Mouse (Mus musculus) liver, adult 2 months (tissue): ENCODE data around the gene Tmie. TPM values are rescaled to one million over a fixed set of nuclear protein-coding genes. Genes with fewer than 3 reads are reported as not detected.

Experiments used
- DNase-seq: peaks from one replicate; pipeline ENCODE4 v3.0.0-alpha.2; 2011; ENCODE audit warnings: low read depth, low spot score; ENCODE audit errors: extremely low read depth
- H3K27ac ChIP-seq: fragments of 200-500 bp; replicated peaks from 2 replicates; pipeline ENCODE4 v1.5.1; 2012; ENCODE audit warnings: low read depth, mild to moderate bottlenecking, control low read depth, inconsistent platforms, low read length; ENCODE audit not compliant: insufficient read depth
- H3K27me3 ChIP-seq: fragments of 200-500 bp; 2 replicates; pipeline ENCODE4 v1.6.1; 2012; ENCODE audit warnings: mild to moderate bottlenecking, moderate library complexity, low read length, inconsistent platforms; ENCODE audit not compliant: control insufficient read depth, insufficient read depth
- H3K36me3 ChIP-seq: fragments of 200-500 bp; 2 replicates; pipeline ENCODE4 v1.6.1; 2012; ENCODE audit warnings: low read length, inconsistent platforms; ENCODE audit not compliant: control insufficient read depth, insufficient read depth
- H3K4me1 ChIP-seq: fragments of 200-500 bp; 2 replicates; pipeline ENCODE4 v1.6.1; 2011; ENCODE audit warnings: low read length; ENCODE audit not compliant: control insufficient read depth, insufficient read depth
- H3K4me3 ChIP-seq: fragments of 200-500 bp; 2 replicates; pipeline ENCODE4 v1.5.1; 2011; ENCODE audit warnings: low read depth, mild to moderate bottlenecking, control low read depth, low read length, moderate library complexity; ENCODE audit not compliant: insufficient read depth
- H3K79me2 ChIP-seq: fragments of 200-500 bp; 2 replicates; pipeline ENCODE4 v1.6.1; 2012; ENCODE audit warnings: inconsistent platforms, mild to moderate bottlenecking, low read length, moderate library complexity; ENCODE audit not compliant: control insufficient read depth, insufficient read depth
- H3K9ac ChIP-seq: fragments of 200-500 bp; 2 replicates; pipeline ENCODE4 v1.6.1; 2012; ENCODE audit warnings: low read depth, mild to moderate bottlenecking, control low read depth, inconsistent platforms, low read length
- CTCF ChIP-seq: fragments of 200-500 bp; IDR thresholded peaks from 2 replicates; pipeline ENCODE4 v1.5.1; 2011; ENCODE audit warnings: low read depth, low read length, control low read depth
- POLR2A ChIP-seq: fragments of 200-500 bp; IDR thresholded peaks from 2 replicates; pipeline ENCODE4 v1.6.1; 2011; ENCODE audit warnings: low read length, control low read depth; ENCODE audit not compliant: insufficient read depth; ENCODE audit errors: extremely low read depth
- WGBS: fragments of 180-500 bp; shearing (Covaris S2); methylation state at CpG from one replicate; pipeline ENCODE4 v1.1.7; 2018; 5-methylcytosine and 5-hydroxymethylcytosine counted together
- polyA plus RNA-seq: library from polyadenylated mRNA; depleted of rRNA; stranded (reverse); fragments of >200 nt; gene quantifications from 2 replicates; pipeline ENCODE4 v1.2.3, GENCODE M21; 2012
- total RNA-seq: library from RNA; depleted of rRNA; stranded (reverse); fragments of >200 nt; gene quantifications from 2 replicates; pipeline ENCODE4 v1.2.3, GENCODE M21; 2014

Gene Tmie
- total and polyA plus RNA-seq, 2 experiments, result 5.5 to 13.1 TPM

DNA sequence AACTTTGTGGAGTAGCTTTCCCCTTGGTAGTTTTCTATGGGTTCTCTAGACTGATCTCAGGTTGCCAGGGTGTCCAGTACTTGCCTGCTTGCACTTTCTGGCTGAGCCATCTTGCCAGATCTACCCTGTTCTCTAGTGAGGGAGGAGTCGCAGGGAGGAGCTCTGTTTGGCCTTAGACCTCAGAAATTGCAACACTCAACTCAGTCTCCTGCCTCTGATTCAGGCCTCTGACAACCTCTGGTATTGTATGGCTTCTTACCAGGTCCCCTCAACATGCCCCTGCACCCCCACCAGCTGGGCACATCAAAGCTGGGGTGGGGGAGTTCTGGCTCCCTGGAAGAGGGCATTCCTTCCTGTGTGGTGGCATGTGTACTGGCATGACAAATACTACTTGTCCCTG is 2.6 kb downstream of the Tmie start:
- TF ChIP-seq POLR2A (0 out of 2 replicates have a peak, but pooled peaks have one; percentile 8), CTCF (no peak)
- Histone ChIP-seq H3K27ac (peak overlapping the region; percentile 88), H3K4me3 (no peak overlapping the region), H3K36me3 (no peaks in the 10 kb centered on the region), H3K79me2 (peaks cover 13% of the 10 kb centered on the region; the same call in 1 of the 2 replicates), H3K27me3 (no peaks in the 10 kb centered on the region), H3K4me1 (peaks cover 36% of the 10 kb centered on the region), H3K9ac (peak overlapping the region; percentile 27; the same call in 1 of the 2 replicates)
- 30% methylated on average over 1 of the region's 1 CpGs for WGBS
- DNase-seq, result peak; percentile 96

DNA sequence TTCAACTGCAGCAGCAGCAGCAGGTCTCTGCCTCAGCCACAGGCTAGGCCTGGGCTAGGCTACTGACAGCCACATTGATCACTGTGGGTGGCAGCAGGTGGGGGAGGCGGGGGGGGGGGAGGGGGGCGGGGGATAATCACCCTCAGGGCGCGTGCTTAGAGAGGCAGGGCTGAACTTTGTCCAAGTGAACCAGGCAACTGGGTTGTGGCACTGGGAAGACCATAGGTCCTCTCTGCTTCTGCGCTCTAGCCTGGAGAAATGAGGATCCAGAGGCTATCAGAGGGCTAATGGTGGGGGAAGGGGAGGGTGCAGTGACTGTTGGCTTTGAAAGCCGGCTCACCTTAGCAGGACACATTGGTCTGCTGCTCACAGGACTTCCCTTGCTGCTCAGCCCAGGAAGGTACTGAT is 4.6 kb downstream of the Tmie start:
- Histone ChIP-seq H3K9ac (peak overlapping the region; percentile 19; the same call in 1 of the 2 replicates), H3K79me2 (no peaks in the 10 kb centered on the region; the same call in 1 of the 2 replicates), H3K27ac (peak overlapping the region; percentile 72), H3K27me3 (no peaks in the 10 kb centered on the region), H3K4me1 (peaks cover 29% of the 10 kb centered on the region), H3K4me3 (no peak overlapping the region), H3K36me3 (no peaks in the 10 kb centered on the region)
- peak; percentile 98 for DNase-seq
- 0 out of 2 replicates have a peak, but pooled peaks have one; percentile 17 for TF ChIP-seq POLR2A
- no peak for TF ChIP-seq CTCF
- 39% methylated on average over 5 of the region's 6 CpGs for WGBS

DNA sequence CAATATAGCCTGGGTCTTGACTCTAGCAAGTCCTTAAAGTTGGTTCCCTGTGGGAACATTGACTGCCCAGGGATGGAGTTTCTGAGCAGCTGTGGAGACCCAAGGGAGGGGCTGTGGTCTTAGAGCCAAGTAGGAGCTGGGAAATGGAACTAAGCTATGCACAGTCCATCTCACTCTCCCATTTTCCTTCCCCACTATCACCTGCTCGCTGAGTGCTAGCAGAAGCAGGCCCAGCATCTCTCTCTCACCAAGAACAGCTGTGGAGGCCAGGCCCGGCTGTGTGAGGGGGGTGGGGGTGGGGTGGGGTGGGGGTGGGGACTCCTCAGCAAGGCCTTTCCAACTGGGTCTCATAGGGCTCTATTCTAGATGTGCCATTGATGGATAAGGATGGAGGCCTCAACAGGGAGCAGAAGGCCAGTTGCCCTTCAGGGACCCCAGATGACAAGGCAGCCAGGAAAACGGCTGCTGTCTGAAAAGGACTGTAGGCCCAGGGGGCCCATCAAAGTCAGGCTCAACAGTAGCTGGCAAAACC is 5.2 kb downstream of the Tmie start:
- peaks cover 29% of the 10 kb centered on the region for H3K4me1 ChIP-seq
- DNase-seq, result no peak
- TF ChIP-seq CTCF (no peak), POLR2A (no peak)
- WGBS, result 24% methylated on average over 3 of the region's 3 CpGs
- no peaks in the 10 kb centered on the region; the same call in 1 of the 2 replicates for H3K79me2 ChIP-seq
- peaks cover 1% of the 10 kb centered on the region for H3K36me3 ChIP-seq
- peak overlapping the region; percentile 19 for H3K9ac ChIP-seq
- no peak overlapping the region for H3K4me3 ChIP-seq
- no peaks in the 10 kb centered on the region for H3K27me3 ChIP-seq
- H3K27ac ChIP-seq, result peak overlapping the region; percentile 72

DNA sequence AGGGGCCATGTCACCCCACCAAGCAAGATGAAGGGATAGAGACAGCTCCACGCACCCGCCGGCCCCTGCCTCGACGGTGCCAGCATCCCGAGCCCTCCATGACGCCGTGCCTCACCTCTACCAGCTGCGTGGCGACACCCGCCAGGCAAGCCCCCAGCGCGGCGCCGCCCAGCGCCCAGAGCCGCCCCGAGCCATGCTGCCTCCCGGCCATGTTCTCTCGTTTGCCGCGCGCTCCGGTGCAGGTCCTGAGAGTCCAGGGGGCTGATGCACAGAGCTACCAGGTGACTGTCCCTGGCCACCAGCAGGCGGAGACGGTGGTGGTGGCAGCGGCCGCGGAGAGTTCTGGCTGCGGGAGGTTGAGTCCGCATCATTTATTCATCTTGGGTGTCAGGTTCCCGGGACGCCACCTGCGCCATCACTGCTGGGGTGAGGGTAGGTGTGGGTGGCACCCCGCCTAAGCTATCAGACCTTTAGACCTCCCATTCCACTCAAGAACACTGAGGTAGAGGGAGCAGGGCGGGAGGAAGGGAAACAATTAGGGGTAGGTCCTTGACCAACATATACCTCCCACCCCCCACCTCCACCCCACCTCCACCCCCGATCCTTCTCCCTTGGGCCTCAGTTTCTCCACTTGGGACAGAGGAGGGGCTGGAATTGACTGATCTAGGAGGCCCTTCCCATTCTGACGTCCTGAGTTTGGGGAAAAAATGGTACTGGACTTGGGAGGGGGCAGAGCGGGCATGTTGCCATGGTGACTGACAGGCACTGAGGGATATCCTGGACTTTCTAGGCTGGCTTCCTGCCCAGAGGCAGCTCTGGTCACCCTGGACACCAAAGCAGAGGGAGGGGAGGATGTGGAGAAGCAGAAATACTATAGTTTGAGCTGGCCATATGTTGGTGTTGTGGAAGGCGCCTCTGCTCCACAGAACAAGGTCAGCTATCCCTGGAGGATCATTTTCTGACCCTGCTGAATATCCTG is 5.9 kb downstream of the Tmie start:
- WGBS, result 43% methylated on average over 40 of the region's 40 CpGs
- peaks cover 27% of the 10 kb centered on the region for H3K4me1 ChIP-seq
- H3K27me3 ChIP-seq, result no peaks in the 10 kb centered on the region
- peak overlapping the region; percentile 16 for H3K9ac ChIP-seq
- TF ChIP-seq CTCF, result no peak
- no peak for TF ChIP-seq POLR2A
- peak; percentile 54 for DNase-seq
- H3K27ac ChIP-seq, result no peak overlapping the region; the same call in 1 of the 2 replicates
- no peaks in the 10 kb centered on the region for H3K79me2 ChIP-seq
- H3K36me3 ChIP-seq, result peaks cover 2% of the 10 kb centered on the region
- H3K4me3 ChIP-seq, result peak overlapping the region; percentile 5; the same call in 1 of the 2 replicates

DNA sequence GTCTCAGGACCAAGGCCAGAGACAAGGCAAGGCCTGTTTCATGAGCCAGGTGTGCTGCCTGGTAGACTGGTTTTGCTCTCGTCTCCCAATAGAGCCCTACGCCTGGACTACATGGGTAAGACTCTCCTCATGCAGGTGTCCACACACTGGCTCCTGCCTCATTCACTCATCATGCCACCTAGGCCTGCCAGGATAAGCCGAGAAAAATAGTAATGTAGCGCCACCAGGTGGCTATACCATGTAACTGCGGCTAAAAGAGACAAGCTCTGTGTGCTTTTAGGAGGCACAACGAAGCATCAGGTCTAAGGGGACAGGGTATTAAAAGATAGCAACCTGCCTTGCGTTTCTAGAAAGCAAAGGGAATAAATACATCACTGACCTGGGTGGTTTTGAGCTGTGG is 8.9 kb downstream of the Tmie start:
- peak; percentile 51 for DNase-seq
- no peak overlapping the region for H3K9ac ChIP-seq
- WGBS, result 18% methylated on average over 7 of the region's 7 CpGs
- peaks cover 10% of the 10 kb centered on the region for H3K4me1 ChIP-seq
- H3K27me3 ChIP-seq, result no peaks in the 10 kb centered on the region
- no peak overlapping the region for H3K4me3 ChIP-seq
- peaks cover 11% of the 10 kb centered on the region for H3K36me3 ChIP-seq
- H3K79me2 ChIP-seq, result no peaks in the 10 kb centered on the region
- H3K27ac ChIP-seq, result no peak overlapping the region
- TF ChIP-seq POLR2A (no peak), CTCF (peak; percentile 62)
